Mouse (Mus musculus): ENCODE results near the gene Gm8693.
"Not testable (repeated sequence)": the region's sequence is repeated elsewhere in the genome, so short reads cannot be mapped to it uniquely, and the experiment has no call there.

Gm8693 gene

GRCm38 (mm10) chr7:22692217-22692616, at the start of gene Gm8693:
Gm8693 (minus strand) TSS chr7:22692317.
- not testable (repeated sequence) for DNase-seq (ENCODE audit: low spot score in 2 of 2)

- DNase-seq (ENCODE audit: low spot score in 2 of 2), result not testable (repeated sequence)
Observed at GRCm38 (mm10) chr7:22719610-22720009, 27.5 kb upstream of the Gm8693 start, which contains the start of gene Gm4567. Gm4567 (minus strand) TSS chr7:22719710.

- DNase-seq (ENCODE audit: low spot score in 2 of 2), result not testable (repeated sequence)
Observed at GRCm38 (mm10) chr7:22657718-22658117, 34.4 kb downstream of the Gm8693 start, which contains the start of gene Vmn1r155. Vmn1r155 (plus strand) TSS chr7:22658018.

Measured in spleen, postnatal 4 days (tissue).